Mouse (Mus musculus) limb, embryonic 13.5 days (tissue): ENCODE data around the gene Gdpd2. TPM values are rescaled to one million over a fixed set of nuclear protein-coding genes. Genes with fewer than 3 reads are reported as not detected.

Experiments
- ATAC-seq: fragments of 200-750 bp; cut with Nextera tagmentation; 2 replicates; pipeline ENCODE4 v1.8.0; 2017; ENCODE audit warnings: low read depth, moderate number of reproducible peaks, moderate TSS enrichment; ENCODE audit not compliant: low FRiP score
- H3K27ac ChIP-seq: fragments of 300-500 bp; sonication (generic); 2 replicates; pipeline ENCODE4 v1.5.1; 2015; ENCODE audit warnings: inconsistent platforms, mild to moderate bottlenecking, moderate library complexity
- H3K27me3 ChIP-seq: fragments of 300-500 bp; sonication (generic); 2 replicates; pipeline ENCODE4 v1.6.1; 2015; ENCODE audit warnings: mild to moderate bottlenecking, inconsistent platforms
- H3K36me3 ChIP-seq: fragments of 300-500 bp; sonication (generic); 2 replicates; pipeline ENCODE4 v1.6.1; 2015; ENCODE audit warnings: inconsistent platforms, mild to moderate bottlenecking, moderate library complexity
- H3K4me1 ChIP-seq: fragments of 300-500 bp; sonication (generic); 2 replicates; pipeline ENCODE4 v1.6.1; 2015; ENCODE audit warnings: inconsistent platforms
- H3K4me2 ChIP-seq: fragments of 300-500 bp; sonication (generic); replicated peaks from 2 replicates; pipeline ENCODE4 v1.6.1; 2015; ENCODE audit warnings: inconsistent platforms, mild to moderate bottlenecking, moderate library complexity
- H3K4me3 ChIP-seq: fragments of 300-500 bp; sonication (generic); 2 replicates; pipeline ENCODE4 v1.5.1; 2015; ENCODE audit warnings: moderate library complexity, mild to moderate bottlenecking, inconsistent platforms
- H3K9ac ChIP-seq: fragments of 300-500 bp; sonication (generic); 2 replicates; pipeline ENCODE4 v1.6.1; 2015; ENCODE audit warnings: mild to moderate bottlenecking, inconsistent platforms
- H3K9me3 ChIP-seq: fragments of 300-500 bp; sonication (generic); 2 replicates; pipeline ENCODE4 v1.6.1; 2016; ENCODE audit warnings: inconsistent platforms
- WGBS: fragments of 180-500 bp; shearing (Covaris S2); methylation state at CpG from one replicate; pipeline ENCODE4 v1.1.7; 2015; 5-methylcytosine and 5-hydroxymethylcytosine counted together
- polyA plus RNA-seq: library from polyadenylated mRNA; unstranded; fragments of >200 nt; fragmentation: Nextera tagmentation; extraction: Ambion mirVana; gene quantifications from 2 replicates; pipeline ENCODE4 v1.2.1, GENCODE M21; 2015

Gene Gdpd2
- polyA plus RNA-seq, 1 experiment from 2014 or later: 3.3 TPM

GRCm38 (mm10) chrX:100778397-100778796, 48.7 kb downstream of the Gdpd2 start:
- Histone ChIP-seq H3K4me3 (peak overlapping the region; percentile 57), H3K9ac (peak overlapping the region; percentile 82), H3K36me3 (no peaks in the 10 kb centered on the region)

More at GRCm38 (mm10) chrX:100778397-100778796, 48.7 kb downstream of the Gdpd2 start:
- 31% methylated on average over 5 of the region's 5 CpGs for WGBS
- H3K27ac ChIP-seq: no peak overlapping the region
- peaks cover 29% of the 10 kb centered on the region for H3K4me1 ChIP-seq
- H3K27me3 ChIP-seq: no peaks in the 10 kb centered on the region
- H3K4me2 ChIP-seq: peak overlapping the region; percentile 65
- no peak for ATAC-seq
- no peaks in the 10 kb centered on the region for H3K9me3 ChIP-seq

Other genes starting within 250 kb of the Gdpd2 start
- gene Igbp1, start 235.6 kb upstream of the Gdpd2 start, polyA plus RNA-seq: 37.2 and 40.7 TPM in 2 replicates
- gene Dgat2l6, start 205.0 kb upstream of the Gdpd2 start, polyA plus RNA-seq: not detected in 2 replicates
- not detected in 2 replicates for gene Awat1, start 157.6 kb upstream of the Gdpd2 start, polyA plus RNA-seq
- gene P2ry4, start 135.0 kb upstream of the Gdpd2 start, polyA plus RNA-seq: not detected in 2 replicates
- gene Arr3, start 124.4 kb upstream of the Gdpd2 start, polyA plus RNA-seq: not detected in 2 replicates
- 29.4 and 30.7 TPM in 2 replicates for gene Kif4, start 104.1 kb upstream of the Gdpd2 start, polyA plus RNA-seq
- 118 and 124 TPM in 2 replicates for gene Pdzd11, start 103.3 kb upstream of the Gdpd2 start, polyA plus RNA-seq
- 4.9 and 5.4 TPM in 2 replicates for gene Dlg3, start 37.8 kb downstream of the Gdpd2 start, polyA plus RNA-seq